Mouse (Mus musculus): Measurements from ENCODE around the gene Slc25a5.

DNA sequence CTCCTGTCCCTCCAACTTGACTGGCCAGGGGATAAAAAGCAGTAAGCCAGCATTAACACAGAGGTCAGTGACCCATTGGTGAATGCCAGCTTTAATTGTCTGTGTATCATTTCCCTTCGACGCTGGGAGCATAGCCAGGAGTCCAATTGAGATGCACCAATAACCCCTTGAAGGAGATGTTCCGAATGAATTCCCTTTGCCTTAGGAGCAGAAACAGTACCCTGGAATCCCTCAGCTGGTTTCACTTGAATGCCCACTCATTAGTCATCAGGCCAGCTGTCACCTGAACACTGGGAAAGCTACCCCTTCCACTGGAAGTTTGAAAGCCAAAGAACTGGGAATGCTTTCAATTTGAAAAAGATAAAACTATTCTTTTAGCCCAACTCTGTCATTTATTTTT is 46.9 kb upstream of the Slc25a5 start:
- TF ChIP-seq CTCF (IDR thresholded peaks at IDR 0.05; ENCODE audit: low read depth, low read length), result no peak
- no peak for TF ChIP-seq POLR2A (IDR thresholded peaks at IDR 0.05; ENCODE audit: extremely low read depth, insufficient read depth, low read length)

Measured in liver, adult 2 months (tissue).